Mouse (Mus musculus): ENCODE data around the gene Tnfaip8l3.

- TF ChIP-seq CTCF (conservative IDR thresholded peaks at IDR 0.05 in 1 of 2, IDR thresholded peaks at IDR 0.05 in 1 of 2; ENCODE audit: low read depth in 2 of 2, low read length in 2 of 2) = peak; percentile 21 to 72; a peak in 2 of 4 replicates
- TF ChIP-seq EP300 (IDR thresholded peaks at IDR 0.05; ENCODE audit: low read length) = no peak
- TF ChIP-seq POLR2A (IDR thresholded peaks at IDR 0.05; ENCODE audit: low read depth, low read length) = no peak
- no peak for TF ChIP-seq MAX (IDR thresholded peaks at IDR 0.05; ENCODE audit: low read length)
- no peak for TF ChIP-seq CHD2 (IDR thresholded peaks at IDR 0.05; ENCODE audit: low read length)
- TF ChIP-seq ZMIZ1 (IDR thresholded peaks at IDR 0.05; ENCODE audit: low read depth, low read length) = no peak
- no peak for TF ChIP-seq KAT2A (IDR thresholded peaks at IDR 0.05; ENCODE audit: insufficient replicate concordance, low read length)
- TF ChIP-seq TBP (conservative IDR thresholded peaks at IDR 0.05; ENCODE audit: low read depth, low read length) = no peak
Measured at GRCm38 (mm10) chr9:54112726-54113125, 44.5 kb upstream of the Tnfaip8l3 start.

Measured in CH12.LX (cell line).